Mouse (Mus musculus): ENCODE measurements around the gene Hdac10.

- no peak for TF ChIP-seq CTCF (IDR thresholded peaks at IDR 0.05; ENCODE audit: low read depth, low read length)
- no peak for TF ChIP-seq POLR2A (IDR thresholded peaks at IDR 0.05; ENCODE audit: extremely low read depth, insufficient read depth, low read length)
Measured at GRCm38 (mm10) chr15:89083906-89084305, 44.6 kb downstream of the Hdac10 start.
